Mouse (Mus musculus): ENCODE measurements around the gene Ltbp1.

Ltbp1 gene

GRCm38 (mm10) chr17:75005281-75005684 is at the start of gene Ltbp1:
Ltbp1 (plus strand) TSS chr17:75005568.
- peak; percentile 73 for DNase-seq

- peak; percentile 20 for DNase-seq
Measured at GRCm38 (mm10) chr17:74959481-74960245, 45.7 kb upstream of the Ltbp1 start.

DNA sequence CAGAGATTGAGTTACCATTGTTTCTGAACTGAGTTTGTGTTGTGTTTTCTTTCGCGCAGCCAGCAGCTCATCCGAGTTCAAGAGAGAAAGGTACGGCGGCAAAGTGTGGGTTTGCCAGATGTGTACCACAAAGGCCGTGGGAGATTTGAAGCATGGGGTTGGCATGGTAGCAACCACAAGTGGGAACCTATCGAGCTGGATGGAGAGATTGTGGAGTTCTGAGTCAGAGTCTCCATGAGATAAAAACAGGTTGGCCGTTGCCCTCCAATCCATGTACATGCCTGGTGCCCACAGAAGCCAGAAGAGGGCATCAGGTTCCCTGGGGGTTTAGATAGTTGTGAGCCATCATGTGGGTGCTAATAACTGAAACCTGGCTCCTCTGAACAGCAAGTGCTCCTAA is 42.1 kb upstream of the Ltbp1 start:
- no peak for DNase-seq

DNA sequence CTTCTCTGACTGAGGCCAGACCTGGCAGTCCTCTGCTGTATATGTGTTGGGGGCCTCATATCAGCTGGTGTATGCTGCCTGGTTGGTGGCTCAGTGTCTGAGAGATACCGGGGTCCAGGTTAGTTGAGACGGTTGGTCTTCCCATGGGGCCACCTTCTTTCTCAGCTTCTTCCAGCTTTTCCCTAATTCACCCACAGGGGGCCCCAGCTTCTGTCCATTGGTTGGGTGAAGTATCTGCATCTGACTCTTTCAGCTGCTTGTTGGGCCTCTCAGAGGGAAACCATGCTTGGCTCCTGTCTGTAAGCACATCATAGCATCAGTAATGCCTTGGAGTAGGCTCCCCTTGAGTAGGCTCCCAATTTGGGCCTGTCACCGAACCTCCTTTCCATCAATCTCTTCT is 41.5 kb upstream of the Ltbp1 start:
- DNase-seq: no peak

- DNase-seq: no peak
Measured at GRCm38 (mm10) chr17:74967298-74967848, 38.0 kb upstream of the Ltbp1 start.

DNA sequence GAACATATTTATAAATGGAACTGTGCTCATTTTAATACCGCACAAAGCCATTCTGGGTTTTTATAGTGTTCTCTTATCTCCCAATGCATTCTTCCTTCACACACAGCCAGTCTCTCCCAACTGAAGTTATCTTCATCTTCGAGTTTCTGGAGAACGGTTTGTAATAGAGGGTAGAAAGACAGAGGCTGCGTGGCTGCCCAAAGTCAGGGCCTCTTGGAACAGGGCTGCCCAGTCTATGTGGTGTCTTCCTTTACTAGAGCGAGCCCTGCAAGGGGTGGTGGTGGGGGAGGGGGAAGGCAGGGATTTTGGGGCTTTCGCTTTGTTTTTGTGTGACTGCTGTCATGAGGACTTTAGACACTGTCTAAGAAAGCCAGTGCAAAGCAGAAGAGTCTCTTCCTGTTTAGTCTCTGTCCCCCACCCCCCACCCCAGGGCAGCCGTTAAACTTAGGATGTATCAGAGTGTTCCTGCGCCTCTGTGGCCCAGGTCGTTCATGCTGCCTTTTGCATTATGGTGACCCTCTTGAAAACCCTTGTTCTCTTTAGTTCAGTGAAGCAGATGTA is 37.1 kb upstream of the Ltbp1 start:
- no peak for DNase-seq

DNA sequence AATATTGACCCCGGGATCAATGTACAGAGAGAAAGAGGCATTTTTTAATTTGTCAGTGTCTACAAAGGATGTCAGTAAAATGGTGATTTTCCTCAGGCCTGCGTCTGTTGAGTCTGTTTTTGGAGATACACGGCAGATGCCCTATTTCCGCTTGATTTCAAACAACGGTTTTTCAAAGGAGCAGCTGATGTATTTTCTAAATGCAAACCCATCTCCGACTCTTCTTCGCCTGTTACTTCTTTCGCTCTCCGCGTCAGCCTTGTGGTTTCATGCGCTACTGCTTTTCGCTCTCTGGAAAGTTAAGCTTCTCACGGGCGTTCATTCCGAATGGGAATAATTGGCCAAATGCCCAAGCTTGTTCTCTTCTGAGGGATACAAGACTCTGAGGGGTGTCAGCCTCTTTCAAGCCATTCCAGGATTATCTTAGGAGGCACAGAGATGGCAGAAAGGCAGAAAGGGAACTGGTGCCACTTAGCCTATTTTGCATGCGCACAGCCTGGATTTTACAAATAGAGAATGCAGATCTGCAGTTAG is 36.6 kb upstream of the Ltbp1 start:
- DNase-seq: peak; percentile 11

DNA sequence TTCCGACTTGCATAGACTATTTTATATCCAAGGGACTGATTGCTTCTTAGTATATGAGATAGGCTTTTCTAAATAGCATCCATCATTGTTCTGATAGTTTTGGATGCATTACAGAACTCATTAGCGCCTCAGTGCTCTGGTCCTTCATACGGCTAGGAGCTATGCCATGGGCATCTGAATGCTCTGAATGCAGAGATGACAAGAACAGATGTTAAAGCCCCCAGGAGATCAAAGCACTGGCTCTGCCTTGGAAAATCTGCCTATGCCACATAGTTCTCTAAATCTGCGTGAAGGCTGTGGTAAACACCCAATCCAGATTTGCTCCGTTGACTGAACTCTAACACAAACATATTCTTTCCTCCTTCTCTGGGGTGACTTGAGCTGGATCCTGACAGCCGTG is 30.2 kb upstream of the Ltbp1 start:
- DNase-seq: no peak

DNA sequence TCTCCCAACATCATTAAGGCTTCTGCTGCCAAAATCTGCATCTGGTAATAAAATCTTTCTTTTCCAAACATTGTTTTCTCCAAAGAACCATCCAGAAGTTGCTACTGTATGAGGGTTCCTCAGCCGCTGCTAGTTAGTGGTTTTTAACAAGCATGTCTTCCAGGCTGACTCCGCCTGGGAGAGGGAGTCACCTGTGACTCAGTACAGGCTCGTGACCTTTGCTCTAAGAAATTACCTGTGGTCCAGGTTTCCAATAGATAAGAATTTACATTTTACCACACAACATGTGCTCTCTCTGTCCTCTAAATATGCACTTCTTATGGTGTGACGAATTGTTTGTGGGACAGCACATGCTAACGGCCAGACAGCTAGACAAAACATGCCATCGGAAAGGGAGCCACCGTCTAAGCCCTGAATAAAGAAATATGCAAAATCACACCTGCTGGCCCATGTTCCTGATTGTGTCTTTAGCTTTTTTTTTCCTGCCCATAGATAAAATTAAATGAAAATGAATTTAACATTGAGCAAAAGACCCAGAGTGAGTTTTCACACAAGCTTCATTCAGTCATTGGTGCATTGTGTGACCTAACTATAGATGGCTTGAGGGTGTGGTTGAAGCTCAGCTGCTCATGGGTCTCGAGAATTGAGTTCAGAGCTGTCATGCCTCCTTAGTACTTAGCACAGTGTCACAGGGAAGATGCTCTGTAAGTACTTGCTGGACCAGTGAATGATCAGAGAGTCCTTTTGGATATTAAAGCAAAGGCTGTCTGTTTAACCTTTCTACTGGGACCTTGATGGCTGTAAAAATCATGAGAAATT is 29.0 kb upstream of the Ltbp1 start:
- DNase-seq: no peak

GRCm38 (mm10) chr17:74979767-74980166 is 25.6 kb upstream of the Ltbp1 start:
- DNase-seq: no peak

DNA sequence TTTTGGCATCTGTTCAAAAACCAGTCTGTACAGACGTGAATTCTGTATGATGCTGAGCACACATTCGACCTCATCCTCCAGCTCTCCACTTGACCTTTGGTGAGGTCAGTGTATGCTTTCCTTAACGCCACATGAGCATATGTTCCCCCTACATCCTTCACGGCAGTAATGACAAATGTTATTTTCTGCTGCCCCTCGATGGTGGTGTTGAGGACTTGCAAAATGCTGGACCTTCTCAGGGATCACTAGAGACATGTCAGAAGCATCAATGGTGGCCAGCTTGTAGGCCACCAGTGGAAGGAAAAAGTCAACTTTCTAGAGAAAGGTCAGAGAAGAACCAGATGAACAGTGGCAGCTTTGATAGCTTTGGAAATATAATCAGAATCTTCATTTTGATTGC is 23.7 kb upstream of the Ltbp1 start:
- no peak for DNase-seq

DNA sequence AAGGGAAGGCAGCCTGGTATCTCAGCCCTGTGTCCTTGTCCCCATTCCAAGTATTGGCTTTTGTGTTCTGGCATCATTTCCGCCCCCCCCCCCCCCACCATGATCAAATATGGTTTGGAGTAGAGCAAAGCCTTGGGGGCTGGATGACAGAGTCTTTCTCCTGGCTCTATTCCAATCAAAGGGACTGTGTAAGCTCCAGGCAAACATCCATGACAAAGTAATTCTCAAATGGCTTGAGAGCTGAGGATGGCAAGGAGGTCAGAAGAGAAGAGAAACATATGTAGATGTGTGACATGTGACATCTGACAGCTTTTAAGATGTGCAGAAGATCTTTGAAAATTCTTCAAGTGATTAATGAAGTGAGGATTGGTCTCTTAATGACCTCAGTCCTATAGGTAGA is 22.5 kb upstream of the Ltbp1 start:
- DNase-seq: no peak

- DNase-seq: no peak
Measured at GRCm38 (mm10) chr17:74984071-74984470, 21.3 kb upstream of the Ltbp1 start.

- peak; percentile 68 for DNase-seq
Measured at GRCm38 (mm10) chr17:74984681-74985080, 20.7 kb upstream of the Ltbp1 start.

GRCm38 (mm10) chr17:74987067-74987466 is 18.3 kb upstream of the Ltbp1 start:
- DNase-seq: no peak

GRCm38 (mm10) chr17:74989691-74990090 is 15.7 kb upstream of the Ltbp1 start:
- DNase-seq: no peak

DNA sequence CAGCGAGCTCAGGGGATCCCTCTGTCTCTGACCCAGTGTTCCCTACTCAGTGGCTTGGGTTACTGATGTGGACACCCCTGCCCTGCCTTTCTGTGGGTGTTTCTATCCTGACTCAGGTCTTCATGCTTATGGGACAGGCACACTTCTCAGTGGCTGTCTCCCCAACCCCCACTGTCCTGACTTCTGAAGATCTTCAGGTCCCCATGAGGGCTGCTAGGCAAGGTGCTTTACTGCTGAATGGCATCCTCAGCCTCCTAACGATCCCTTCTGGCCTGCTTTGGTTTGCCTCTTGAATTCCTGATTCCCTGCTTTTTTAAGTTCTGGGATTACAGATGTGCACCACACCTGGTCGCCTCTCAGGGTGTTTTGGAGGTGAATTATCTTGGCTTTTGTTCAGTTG is 14.8 kb upstream of the Ltbp1 start:
- no peak for DNase-seq

- peak; percentile 53 for DNase-seq
Measured at GRCm38 (mm10) chr17:74993726-74994581, 11.4 kb upstream of the Ltbp1 start.

DNA sequence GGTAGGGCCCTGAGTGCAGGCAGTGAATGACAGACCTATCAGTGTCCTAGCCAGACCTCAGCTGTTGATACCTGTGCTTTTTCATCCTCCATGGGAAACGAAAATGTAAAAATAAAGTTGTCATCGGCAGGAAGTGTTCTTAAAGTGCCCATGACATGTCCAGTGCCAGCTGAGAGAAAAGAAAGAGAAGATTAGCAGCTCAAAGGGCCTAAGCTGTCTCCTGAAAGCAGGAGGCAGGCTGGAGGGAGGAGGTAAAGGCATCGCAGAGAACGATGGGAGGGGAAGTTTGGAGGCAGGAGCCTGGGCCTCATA is 10.8 kb upstream of the Ltbp1 start:
- DNase-seq: no peak

GRCm38 (mm10) chr17:74995266-74995665 is 10.1 kb upstream of the Ltbp1 start:
- no peak for DNase-seq

DNA sequence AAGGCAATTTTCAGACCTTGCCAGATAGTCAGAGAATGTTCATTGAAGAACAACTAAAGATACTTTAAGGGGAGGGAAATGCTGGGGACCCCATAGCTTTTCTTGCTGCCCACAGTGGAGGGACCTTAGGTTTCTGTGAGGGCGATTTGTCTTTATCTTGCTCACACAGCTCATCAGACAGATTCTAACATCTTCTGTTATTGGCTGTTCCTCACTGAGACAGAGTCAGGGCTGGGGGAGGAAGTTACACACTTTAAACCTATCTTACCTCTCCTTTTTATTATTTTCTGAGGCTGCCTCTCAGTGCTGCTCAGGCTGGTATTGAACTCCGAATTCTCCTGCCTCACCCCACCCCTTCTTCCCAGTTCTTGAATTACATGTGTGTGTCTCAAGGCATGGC is 5.3 kb upstream of the Ltbp1 start:
- no peak for DNase-seq

DNA sequence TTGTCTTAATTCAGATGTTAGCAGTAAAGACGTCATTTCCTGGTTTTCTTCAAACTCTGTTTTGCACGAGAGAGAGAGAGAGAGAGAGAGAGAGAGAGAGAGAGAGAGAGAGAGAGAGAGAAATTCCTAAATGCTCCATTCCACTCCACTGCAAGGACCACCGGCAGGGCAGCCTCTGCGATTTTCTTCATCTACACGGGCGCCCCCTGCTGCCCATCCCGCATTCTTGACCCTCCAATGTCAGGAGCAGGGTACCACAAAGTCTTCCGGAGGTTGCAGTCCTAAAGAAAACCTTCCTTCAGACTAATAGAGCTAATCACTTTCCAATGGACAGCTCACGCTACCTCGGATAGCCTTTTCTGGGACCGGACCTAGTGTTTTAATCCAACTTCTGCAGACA is 548 bp upstream of the Ltbp1 start:
- DNase-seq: peak; percentile 89

Measured in lung, postnatal 10 days (tissue).